Mouse (Mus musculus): Measurements from ENCODE around the gene Hs3st1. TPM values are rescaled to one million over a fixed set of nuclear protein-coding genes. Genes with fewer than 3 reads are reported as not detected.

Hs3st1 gene
- 5.7 TPM for total RNA-seq (2023)

DNA sequence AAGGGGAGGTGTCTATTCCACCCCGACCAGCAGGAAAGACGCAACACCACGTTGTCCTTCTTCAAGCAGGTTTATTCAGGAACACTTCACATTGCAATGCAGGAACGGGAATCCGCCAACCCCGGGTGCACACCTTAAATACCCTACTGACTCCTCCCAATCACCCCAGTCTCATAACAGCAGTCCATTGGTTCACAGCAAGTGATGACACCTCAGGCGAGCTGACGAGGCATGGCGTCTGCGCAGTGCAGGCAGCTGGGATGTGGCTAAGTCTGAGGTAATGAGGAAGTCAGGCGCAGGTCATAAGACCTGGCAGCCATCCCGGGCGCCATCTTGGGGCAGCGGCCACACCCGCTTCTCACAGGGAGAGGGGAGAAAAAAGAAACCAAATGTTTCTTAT is at the start of gene Hs3st1:
Hs3st1 (minus strand) TSS at position 101 of the 400 bp plus-strand sequence.

Data from CD8-positive naive resting alpha-beta T cell, adult 57 days (primary cell).